Mouse (Mus musculus) ES-E14 (cell line): ENCODE data around the gene Cdc42bpa.

ENCODE experiments used
- HCFC1 ChIP-seq: IDR thresholded peaks from 2 replicates; pipeline ENCODE4 v1.6.1; 2012; ENCODE audit warnings: low read length, inconsistent platforms, borderline replicate concordance; ENCODE audit not compliant: insufficient read depth
- ZC3H11A ChIP-seq: IDR thresholded peaks from 2 replicates; pipeline ENCODE4 v1.6.1; 2012; ENCODE audit warnings: low read depth, mild to moderate bottlenecking, inconsistent platforms, low read length, borderline replicate concordance
- ZNF384 ChIP-seq: IDR thresholded peaks from 2 replicates; pipeline ENCODE4 v1.6.1; 2012; ENCODE audit warnings: low read depth, low read length, inconsistent platforms

DNA sequence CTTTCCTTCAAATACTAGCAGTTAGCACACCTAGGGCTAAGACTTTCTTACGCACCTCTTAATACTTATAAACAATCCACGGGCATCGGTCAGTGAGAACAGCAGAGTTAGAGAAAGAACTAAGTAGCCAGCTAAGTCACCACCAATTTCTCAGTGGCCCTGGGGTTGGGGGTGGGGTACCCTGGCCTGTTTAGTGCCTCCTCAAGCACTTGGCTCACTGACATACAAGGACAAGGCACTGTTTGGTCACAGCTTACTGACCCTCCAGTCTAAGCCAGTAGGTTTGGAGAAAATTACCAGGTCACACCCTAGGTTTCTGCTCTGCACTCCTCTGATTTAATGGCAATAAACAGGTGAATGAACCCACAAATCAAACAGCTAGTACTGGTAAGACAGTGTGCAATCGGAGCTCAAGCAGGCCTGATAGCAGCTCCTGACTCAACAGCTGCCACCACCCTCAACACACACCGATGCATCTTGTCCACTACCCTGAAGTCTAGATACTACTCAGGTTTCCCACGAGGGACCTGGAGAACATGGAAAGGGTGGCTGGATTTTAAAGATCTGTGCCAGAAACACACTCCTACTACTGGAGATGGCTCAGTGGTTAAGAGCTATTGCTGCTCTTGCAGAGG, 223.4 kb downstream of the Cdc42bpa start:
- TF ChIP-seq ZNF384 (no peak), HCFC1 (no peak), ZC3H11A (no peak)
